Mouse (Mus musculus): ENCODE data around the gene Abca4. TPM values are rescaled to one million over a fixed set of nuclear protein-coding genes. Genes with fewer than 3 reads are reported as not detected.

Abca4 gene
- polyA plus RNA-seq, 1 experiment, result 0.38 TPM

- Histone ChIP-seq H3K4me1 (ENCODE audit: control insufficient read depth, insufficient read depth, low read length) (no peaks in the 10 kb centered on the region), H3K36me3 (ENCODE audit: control insufficient read depth, insufficient read depth, low read length) (no peaks in the 10 kb centered on the region), H3K27ac (ENCODE audit: control insufficient read depth, insufficient read depth, low read depth, low read length) (0 out of 2 replicates have a peak overlapping the region, but pooled peaks have one; percentile 16), H3K27me3 (ENCODE audit: control insufficient read depth, insufficient read depth, low read length) (no peaks in the 10 kb centered on the region), H3K4me3 (ENCODE audit: control insufficient read depth, low read depth, low read length) (no peak overlapping the region)
- TF ChIP-seq CTCF (IDR thresholded peaks at IDR 0.05; ENCODE audit: control insufficient read depth, insufficient read depth, insufficient replicate concordance, low read depth, low read length) (no peak), POLR2A (IDR thresholded peaks at IDR 0.05; ENCODE audit: control insufficient read depth, low read depth, low read length) (no peak)
Measured at GRCm38 (mm10) chr3:122088054-122088681, 43.9 kb downstream of the Abca4 start.

DNA sequence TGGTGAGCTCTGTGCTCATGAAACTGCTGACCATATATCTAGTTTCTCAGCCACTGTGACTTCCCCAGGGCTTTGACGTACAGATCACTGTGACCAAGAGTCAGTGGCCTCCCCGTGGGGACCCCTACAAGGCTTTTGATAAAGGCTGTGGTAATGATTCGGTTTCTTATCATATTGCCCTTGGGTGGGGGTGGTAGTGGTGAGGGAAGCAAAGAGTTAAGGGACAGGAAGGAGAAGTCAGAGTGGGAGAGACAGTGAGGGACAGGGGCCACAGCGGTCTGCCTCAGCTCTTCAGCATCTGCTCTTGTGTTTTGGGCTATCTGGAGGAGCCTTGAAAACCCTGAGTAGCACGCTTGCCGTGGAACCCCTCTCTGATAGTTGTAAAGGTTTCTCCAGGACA is 46.1 kb downstream of the Abca4 start:
- Histone ChIP-seq H3K36me3 (ENCODE audit: control insufficient read depth, insufficient read depth, low read length) (no peaks in the 10 kb centered on the region), H3K27ac (ENCODE audit: control insufficient read depth, insufficient read depth, low read depth, low read length) (no peak overlapping the region), H3K4me3 (ENCODE audit: control insufficient read depth, low read depth, low read length) (no peak overlapping the region), H3K4me1 (ENCODE audit: control insufficient read depth, insufficient read depth, low read length) (no peaks in the 10 kb centered on the region), H3K27me3 (ENCODE audit: control insufficient read depth, insufficient read depth, low read length) (no peaks in the 10 kb centered on the region)
- TF ChIP-seq CTCF (IDR thresholded peaks at IDR 0.05; ENCODE audit: control insufficient read depth, insufficient read depth, insufficient replicate concordance, low read depth, low read length) (no peak), POLR2A (IDR thresholded peaks at IDR 0.05; ENCODE audit: control insufficient read depth, low read depth, low read length) (no peak)

DNA sequence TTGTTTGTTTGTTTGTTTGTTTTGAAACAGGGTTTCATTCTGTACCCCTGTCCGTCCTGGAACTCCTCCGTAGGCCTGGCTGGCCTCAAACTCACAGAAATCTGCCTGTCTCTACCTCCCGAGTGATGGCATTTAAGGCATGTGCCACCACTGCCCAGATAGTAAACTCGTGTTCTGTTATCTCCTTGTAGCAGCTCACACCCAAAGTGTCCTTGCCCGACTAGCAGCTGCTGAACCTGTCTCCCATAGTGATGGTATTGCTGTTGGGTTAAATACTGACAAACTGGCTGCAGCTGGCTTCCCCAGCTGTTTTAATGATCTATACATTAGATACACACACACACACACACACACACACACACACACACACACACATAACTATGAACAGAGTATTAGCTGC is 55.5 kb downstream of the Abca4 start:
- H3K27me3 ChIP-seq (ENCODE audit: control insufficient read depth, insufficient read depth, low read length), result no peaks in the 10 kb centered on the region
- no peak overlapping the region for H3K4me3 ChIP-seq (ENCODE audit: control insufficient read depth, low read depth, low read length)
- H3K4me1 ChIP-seq (ENCODE audit: control insufficient read depth, insufficient read depth, low read length), result peaks cover 3% of the 10 kb centered on the region; the same call in 1 of the 2 replicates
- H3K36me3 ChIP-seq (ENCODE audit: control insufficient read depth, insufficient read depth, low read length), result no peaks in the 10 kb centered on the region
- TF ChIP-seq POLR2A (IDR thresholded peaks at IDR 0.05; ENCODE audit: control insufficient read depth, low read depth, low read length) (no peak), CTCF (IDR thresholded peaks at IDR 0.05; ENCODE audit: control insufficient read depth, insufficient read depth, insufficient replicate concordance, low read depth, low read length) (no peak)
- no peak overlapping the region for H3K27ac ChIP-seq (ENCODE audit: control insufficient read depth, insufficient read depth, low read depth, low read length)

- no peak overlapping the region for H3K4me3 ChIP-seq (ENCODE audit: control insufficient read depth, low read depth, low read length)
Measured at GRCm38 (mm10) chr3:122102091-122102490, 57.8 kb downstream of the Abca4 start.

DNA sequence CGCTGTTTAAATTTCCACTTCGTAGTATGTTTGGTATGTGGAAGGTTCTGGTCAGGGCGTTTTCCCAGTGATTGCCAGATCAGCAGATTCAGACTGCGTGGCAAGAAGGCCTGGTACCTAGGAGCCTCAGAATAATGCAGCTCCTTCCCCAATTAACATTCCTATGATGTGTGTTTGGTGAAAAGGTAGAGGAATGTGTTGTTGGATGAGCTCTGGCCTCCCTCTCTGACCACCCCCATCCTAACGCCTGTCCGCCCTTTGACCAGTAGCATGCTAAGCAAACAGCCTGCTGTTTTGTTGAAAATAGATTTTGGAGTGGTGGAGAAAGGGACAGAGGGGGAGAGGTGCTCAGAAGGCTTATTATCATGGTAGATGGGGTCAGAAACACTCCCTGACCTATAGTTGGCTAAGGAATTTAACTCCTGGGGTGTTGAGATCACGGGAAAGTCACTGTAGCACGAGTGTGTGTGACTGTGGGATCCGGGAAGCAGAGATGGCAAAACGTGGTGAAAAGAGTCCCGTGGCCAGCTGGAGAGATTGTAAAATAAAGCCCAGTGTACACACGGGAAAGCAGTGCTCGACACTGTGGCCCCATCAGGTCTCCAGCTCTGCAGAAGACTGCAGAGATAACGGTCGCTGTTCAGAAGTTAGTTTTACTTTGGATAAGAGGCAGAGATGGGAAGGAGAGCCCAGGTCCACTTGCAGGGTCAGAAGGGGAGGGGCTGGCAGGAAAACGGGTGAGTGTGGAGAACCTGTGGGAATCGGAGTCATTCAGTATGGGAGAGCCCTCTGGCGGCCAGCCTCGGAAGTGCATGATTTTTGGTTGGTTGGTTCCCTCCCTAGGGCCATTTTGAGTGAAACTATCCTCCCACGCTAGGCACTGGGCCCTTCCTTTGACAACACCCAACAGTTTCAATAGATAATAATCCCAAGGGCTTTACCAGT is 59.9 kb downstream of the Abca4 start:
- Histone ChIP-seq H3K27ac (ENCODE audit: control insufficient read depth, insufficient read depth, low read depth, low read length) (0 out of 2 replicates have a peak overlapping the region, but pooled peaks have one; percentile 28), H3K4me1 (ENCODE audit: control insufficient read depth, insufficient read depth, low read length) (peaks cover 3% of the 10 kb centered on the region; the same call in 1 of the 2 replicates), H3K27me3 (ENCODE audit: control insufficient read depth, insufficient read depth, low read length) (no peaks in the 10 kb centered on the region), H3K4me3 (ENCODE audit: control insufficient read depth, low read depth, low read length) (peak overlapping the region; percentile 39), H3K36me3 (ENCODE audit: control insufficient read depth, insufficient read depth, low read length) (no peaks in the 10 kb centered on the region)
- TF ChIP-seq CTCF (IDR thresholded peaks at IDR 0.05; ENCODE audit: control insufficient read depth, insufficient read depth, insufficient replicate concordance, low read depth, low read length), result peak; percentile 92
- TF ChIP-seq POLR2A (IDR thresholded peaks at IDR 0.05; ENCODE audit: control insufficient read depth, low read depth, low read length), result no peak

More at GRCm38 (mm10) chr3:122102091-122102490, 57.8 kb downstream of the Abca4 start:
- Histone ChIP-seq H3K36me3 (ENCODE audit: control insufficient read depth, insufficient read depth, low read length) (no peaks in the 10 kb centered on the region), H3K4me1 (ENCODE audit: control insufficient read depth, insufficient read depth, low read length) (peaks cover 3% of the 10 kb centered on the region; the same call in 1 of the 2 replicates), H3K27ac (ENCODE audit: control insufficient read depth, insufficient read depth, low read depth, low read length) (no peak overlapping the region), H3K27me3 (ENCODE audit: control insufficient read depth, insufficient read depth, low read length) (no peaks in the 10 kb centered on the region)
- no peak for TF ChIP-seq POLR2A (IDR thresholded peaks at IDR 0.05; ENCODE audit: control insufficient read depth, low read depth, low read length)
- no peak for TF ChIP-seq CTCF (IDR thresholded peaks at IDR 0.05; ENCODE audit: control insufficient read depth, insufficient read depth, insufficient replicate concordance, low read depth, low read length)

GRCm38 (mm10) chr3:122106920-122107319 is 62.7 kb downstream of the Abca4 start:
- Histone ChIP-seq H3K27ac (ENCODE audit: control insufficient read depth, insufficient read depth, low read depth, low read length) (no peak overlapping the region), H3K36me3 (ENCODE audit: control insufficient read depth, insufficient read depth, low read length) (no peaks in the 10 kb centered on the region), H3K4me3 (ENCODE audit: control insufficient read depth, low read depth, low read length) (no peak overlapping the region), H3K4me1 (ENCODE audit: control insufficient read depth, insufficient read depth, low read length) (peaks cover 3% of the 10 kb centered on the region; the same call in 1 of the 2 replicates), H3K27me3 (ENCODE audit: control insufficient read depth, insufficient read depth, low read length) (no peaks in the 10 kb centered on the region)
- TF ChIP-seq POLR2A (IDR thresholded peaks at IDR 0.05; ENCODE audit: control insufficient read depth, low read depth, low read length), result no peak
- no peak for TF ChIP-seq CTCF (IDR thresholded peaks at IDR 0.05; ENCODE audit: control insufficient read depth, insufficient read depth, insufficient replicate concordance, low read depth, low read length)

DNA sequence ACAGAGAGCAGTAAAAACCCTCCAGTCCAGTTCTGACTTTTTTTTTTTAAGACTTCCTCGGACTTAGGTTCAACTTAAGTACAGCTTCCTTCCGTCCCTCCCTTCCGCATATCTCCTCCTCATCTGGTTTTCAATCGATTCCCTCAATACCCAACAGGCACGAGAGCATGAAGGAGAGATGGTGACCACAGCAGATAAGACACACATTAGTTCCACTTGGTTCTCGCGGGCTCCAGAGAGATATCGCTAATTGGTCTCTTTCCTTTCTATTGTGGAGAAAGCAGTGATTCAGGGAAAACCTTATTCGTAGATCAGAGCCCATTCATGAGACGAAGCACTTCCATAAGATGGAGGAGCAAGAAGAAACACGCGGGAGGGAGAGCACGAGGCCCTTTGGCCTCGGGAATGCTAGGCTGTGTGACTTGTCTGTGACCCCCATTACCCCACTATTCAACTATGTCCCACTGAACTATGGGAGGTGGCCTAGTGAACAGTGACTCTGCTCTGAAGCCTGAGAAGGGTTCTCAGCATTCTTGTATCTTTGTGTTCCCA is 63.5 kb downstream of the Abca4 start:
- Histone ChIP-seq H3K27me3 (ENCODE audit: control insufficient read depth, insufficient read depth, low read length) (no peaks in the 10 kb centered on the region), H3K36me3 (ENCODE audit: control insufficient read depth, insufficient read depth, low read length) (no peaks in the 10 kb centered on the region), H3K4me1 (ENCODE audit: control insufficient read depth, insufficient read depth, low read length) (peaks cover 3% of the 10 kb centered on the region; the same call in 1 of the 2 replicates), H3K4me3 (ENCODE audit: control insufficient read depth, low read depth, low read length) (no peak overlapping the region), H3K27ac (ENCODE audit: control insufficient read depth, insufficient read depth, low read depth, low read length) (no peak overlapping the region)
- TF ChIP-seq CTCF (IDR thresholded peaks at IDR 0.05; ENCODE audit: control insufficient read depth, insufficient read depth, insufficient replicate concordance, low read depth, low read length), result no peak
- no peak for TF ChIP-seq POLR2A (IDR thresholded peaks at IDR 0.05; ENCODE audit: control insufficient read depth, low read depth, low read length)
